Mouse (Mus musculus) E14TG2a.4 (cell line): ENCODE data around the gene Ctnnbl1.

Experiments used
- CTCF ChIP-seq: conservative IDR thresholded peaks from 2 replicates; pipeline ENCODE4 v1.5.1; 2014; ENCODE audit warnings: low read length
- POU5F1 ChIP-seq: IDR thresholded peaks from 2 replicates; pipeline ENCODE4 v1.6.1; 2014; ENCODE audit warnings: low read length, borderline replicate concordance

GRCm38 (mm10) chr2:157870247-157870646 lies 133.0 kb downstream of the Ctnnbl1 start:
- TF ChIP-seq CTCF (no peak), POU5F1 (no peak)
